Mouse (Mus musculus) midbrain, embryonic 10.5 days (tissue): ENCODE measurements around the gene Ccpg1. TPM values are rescaled to one million over a fixed set of nuclear protein-coding genes. Genes with fewer than 3 reads are reported as not detected.
A peak's percentile ranks its signal among the peaks of the same experiment; 100 is the strongest.

Experiments used
- DNase-seq: peaks from one replicate; pipeline ENCODE4 v3.0.0-alpha.2; 2017; ENCODE audit warnings: low spot score
- H3K27ac ChIP-seq: fragments of 300-500 bp; sonication (generic); replicated peaks from 2 replicates; pipeline ENCODE4 v1.5.1; 2016; ENCODE audit warnings: mild to moderate bottlenecking
- H3K27me3 ChIP-seq: fragments of 300-500 bp; sonication (generic); 2 replicates; pipeline ENCODE4 v1.6.1; 2016; ENCODE audit warnings: low read depth, mild to moderate bottlenecking; ENCODE audit not compliant: poor library complexity, severe bottlenecking
- H3K36me3 ChIP-seq: fragments of 300-500 bp; sonication (generic); 2 replicates; pipeline ENCODE4 v1.6.1; 2016; ENCODE audit warnings: mild to moderate bottlenecking, moderate library complexity
- H3K4me1 ChIP-seq: fragments of 300-500 bp; sonication (generic); 2 replicates; pipeline ENCODE4 v1.6.1; 2016
- H3K4me3 ChIP-seq: fragments of 300-500 bp; sonication (generic); 2 replicates; pipeline ENCODE4 v1.5.1; 2016; ENCODE audit warnings: mild to moderate bottlenecking, moderate library complexity
- H3K9me3 ChIP-seq: fragments of 300-500 bp; sonication (generic); replicated peaks from 2 replicates; pipeline ENCODE4 v1.6.1; 2016; ENCODE audit warnings: mild to moderate bottlenecking
- WGBS: fragments of 180-500 bp; shearing (Covaris S2); methylation state at CpG from one replicate; pipeline ENCODE4 v1.1.7; 2016; 5-methylcytosine and 5-hydroxymethylcytosine counted together
- polyA plus RNA-seq: library from polyadenylated mRNA; unstranded; fragments of >200 nt; fragmentation: Nextera tagmentation; extraction: Ambion mirVana; gene quantifications from 2 replicates; pipeline ENCODE4 v1.2.1, GENCODE M21; 2016

Ccpg1 gene
- polyA plus RNA-seq, 1 experiment from 2014 or later = 18.0 TPM

- peaks cover 23% of the 10 kb centered on the region for H3K4me1 ChIP-seq
- peak overlapping the region; percentile 90 for H3K27ac ChIP-seq
- H3K9me3 ChIP-seq = no peaks in the 10 kb centered on the region
- H3K36me3 ChIP-seq = peaks cover 6% of the 10 kb centered on the region; the same call in 1 of the 2 replicates
- WGBS = under 1% methylated on average over 49 of the region's 49 CpGs
- DNase-seq = peak; percentile 92
- H3K27me3 ChIP-seq = no peaks in the 10 kb centered on the region; the same call in 1 of the 2 replicates
- H3K4me3 ChIP-seq = peak overlapping the region; percentile 86
Measured at GRCm38 (mm10) chr9:73039222-73039945, 54.2 kb downstream of the Ccpg1 start.

DNA sequence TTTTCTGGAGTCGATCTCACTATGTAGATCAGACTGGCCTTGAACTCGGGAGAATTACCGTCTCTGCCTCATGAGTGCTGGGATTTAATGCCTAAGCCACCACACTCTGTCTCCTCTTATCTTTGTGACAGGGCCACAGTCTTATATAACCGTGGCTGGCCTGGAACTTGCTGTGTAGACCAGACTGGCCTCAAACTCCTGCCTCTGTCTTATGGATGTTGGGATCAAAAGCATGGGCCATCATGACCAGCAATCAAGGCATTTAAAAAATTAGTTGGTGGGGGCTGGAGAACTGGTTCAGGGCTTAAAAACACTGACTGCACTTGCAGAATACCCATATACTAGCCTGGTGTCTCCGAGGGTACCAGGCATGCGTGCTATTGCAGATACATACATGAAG, 54.9 kb downstream of the Ccpg1 start, which contains the start of gene Pigb:
TSS of gene Pigb (minus strand) at position 299 of the 400 bp plus-strand sequence.
- Histone ChIP-seq H3K4me3 (peak within 1 kb of the TSS; percentile 86), H3K27ac (peak within 1 kb of the TSS; percentile 90)
- DNase-seq = no peak

DNA sequence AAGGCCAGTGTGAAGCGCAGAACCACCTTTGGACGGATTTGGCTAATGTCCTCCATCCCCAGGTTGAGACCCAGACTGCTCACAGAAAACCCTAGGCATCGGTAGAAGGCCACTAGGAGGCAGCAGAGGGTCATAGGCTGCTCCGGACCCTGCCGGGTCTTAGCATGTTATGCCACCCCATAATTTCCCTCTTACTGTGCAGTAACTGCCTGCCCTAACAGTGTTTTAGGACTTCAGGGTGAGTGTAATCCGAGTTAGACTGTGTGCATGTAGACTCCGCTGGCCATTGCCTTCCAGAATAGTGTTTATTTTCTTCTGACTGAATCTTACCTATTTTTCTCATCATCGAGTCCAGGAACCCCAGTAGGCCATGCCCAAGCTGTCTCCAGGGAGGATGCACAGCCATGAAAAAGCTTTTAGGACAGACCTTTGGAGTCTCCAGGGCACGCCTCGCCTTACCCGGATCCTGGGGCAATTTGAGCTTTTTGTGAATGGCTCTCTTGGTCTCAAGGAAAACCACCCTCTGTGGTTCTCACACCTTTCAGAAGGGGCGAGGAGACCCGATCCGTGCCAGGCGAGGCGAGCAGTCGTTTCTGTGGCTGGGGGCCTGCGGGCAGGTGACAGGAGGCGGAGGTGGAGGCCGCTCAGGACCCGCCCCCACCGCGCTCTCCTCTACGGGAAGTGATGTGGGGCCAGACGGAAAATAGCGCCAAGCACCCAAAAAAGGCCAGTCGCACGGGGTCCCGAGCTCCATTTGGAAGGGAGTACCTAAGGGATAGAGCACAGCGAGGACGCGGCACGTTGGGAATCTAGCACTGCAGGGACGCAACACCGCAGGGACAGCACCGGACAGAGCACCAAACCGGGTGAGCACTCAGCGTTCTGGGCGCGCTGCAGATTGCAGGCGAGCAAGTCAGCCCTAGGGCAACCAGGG, 59.2 kb downstream of the Ccpg1 start, which contains the start of gene Rab27a:
TSS of gene Rab27a (plus strand) at position 709 of the 934 bp plus-strand sequence.
- Histone ChIP-seq H3K9me3 (no peaks in the 10 kb centered on the region), H3K27ac (peak within 1 kb of the TSS; percentile 66), H3K36me3 (no peaks in the 10 kb centered on the region), H3K27me3 (peaks cover 11% of the 10 kb centered on the region), H3K4me1 (peaks cover 34% of the 10 kb centered on the region), H3K4me3 (peak within 1 kb of the TSS; percentile 60)
- WGBS = 1% methylated on average over 41 of the region's 41 CpGs
- peak; percentile 79 for DNase-seq

More for the DNA sequence above, 54.9 kb downstream of the Ccpg1 start, which contains the start of gene Pigb:
- no peaks in the 10 kb centered on the region for H3K9me3 ChIP-seq
- WGBS = 33% methylated on average over 6 of the region's 6 CpGs
- H3K27me3 ChIP-seq = no peaks in the 10 kb centered on the region; the same call in 1 of the 2 replicates
- H3K36me3 ChIP-seq = 0 out of 2 replicates have a peak, but pooled peaks cover 6% of the 10 kb centered on the region
- H3K4me1 ChIP-seq = peaks cover 30% of the 10 kb centered on the region

DNA sequence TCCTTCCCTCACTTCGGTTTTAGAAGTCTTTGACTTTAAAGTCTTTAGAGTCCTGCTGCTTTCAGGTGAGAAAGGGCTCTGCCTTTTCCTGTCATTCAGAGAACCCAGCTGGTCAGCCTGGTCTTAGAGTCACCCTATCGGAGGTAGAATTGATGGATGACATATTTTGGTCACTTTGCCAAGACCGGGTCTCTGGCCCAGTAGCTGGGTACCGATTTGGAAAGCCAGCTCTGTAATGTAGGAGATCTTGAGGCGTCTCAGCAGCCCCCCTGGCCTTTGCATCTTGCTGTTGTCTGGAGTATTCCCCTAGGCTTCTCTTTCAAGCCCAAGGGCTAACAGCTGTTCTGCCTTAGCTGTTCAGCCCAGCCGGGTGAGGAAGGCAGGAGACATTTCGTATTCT, 60.0 kb downstream of the Ccpg1 start:
- H3K36me3 ChIP-seq = no peaks in the 10 kb centered on the region
- 18% methylated on average over 7 of the region's 7 CpGs for WGBS
- H3K9me3 ChIP-seq = no peaks in the 10 kb centered on the region
- DNase-seq = no peak
- H3K4me1 ChIP-seq = peaks cover 36% of the 10 kb centered on the region
- H3K27me3 ChIP-seq = peaks cover 11% of the 10 kb centered on the region
- H3K4me3 ChIP-seq = peak overlapping the region; percentile 60
- no peak overlapping the region for H3K27ac ChIP-seq

DNA sequence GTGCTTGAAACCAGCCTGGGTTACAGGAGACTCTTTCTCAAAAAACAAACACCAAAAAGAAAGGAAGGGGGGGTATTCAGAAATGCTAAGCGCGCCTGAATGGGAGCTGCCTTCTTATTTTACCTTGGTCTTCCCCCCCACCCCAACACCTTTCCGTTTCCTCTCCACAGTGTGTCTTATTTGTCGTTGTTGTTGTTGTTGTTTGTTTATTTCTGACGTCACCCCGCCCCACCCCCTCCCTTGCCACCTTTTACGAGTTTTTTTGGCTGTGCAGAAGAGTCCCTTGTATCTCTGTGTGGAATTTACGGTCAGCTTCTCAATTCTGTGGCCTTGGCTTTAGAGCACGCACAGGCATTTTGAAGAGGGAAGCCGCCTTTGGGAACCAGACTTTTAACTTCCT, 60.5 kb downstream of the Ccpg1 start:
- H3K27me3 ChIP-seq = peaks cover 11% of the 10 kb centered on the region
- DNase-seq = no peak
- H3K4me1 ChIP-seq = peaks cover 34% of the 10 kb centered on the region
- H3K27ac ChIP-seq = no peak overlapping the region
- 0 out of 2 replicates have a peak overlapping the region, but pooled peaks have one; percentile 60 for H3K4me3 ChIP-seq
- WGBS = 80% methylated on average over 10 of the region's 10 CpGs
- no peaks in the 10 kb centered on the region for H3K9me3 ChIP-seq
- H3K36me3 ChIP-seq = no peaks in the 10 kb centered on the region

DNA sequence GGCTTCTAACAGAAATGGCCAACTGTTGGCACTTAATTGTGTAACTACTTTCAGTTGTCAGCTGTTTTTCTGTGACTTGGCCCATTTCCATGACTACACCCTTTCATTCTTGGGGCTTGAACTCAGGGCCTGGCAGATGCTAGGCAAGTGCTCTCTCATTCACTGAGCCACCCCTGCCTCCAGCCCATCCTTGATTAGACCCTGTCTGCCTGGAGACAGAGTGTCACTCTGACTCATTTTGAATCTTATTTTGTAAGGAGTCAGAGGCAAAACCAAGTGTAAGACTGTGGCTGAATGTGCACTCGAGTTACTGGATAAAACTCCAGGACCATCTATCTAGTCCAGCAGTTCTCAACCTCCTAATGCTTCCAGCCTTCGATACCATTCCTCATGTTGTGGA, 62.7 kb downstream of the Ccpg1 start:
- DNase-seq = no peak
- H3K4me1 ChIP-seq = peaks cover 36% of the 10 kb centered on the region
- H3K4me3 ChIP-seq = no peak overlapping the region
- WGBS = 86% methylated on average over 2 of the region's 2 CpGs
- no peak overlapping the region for H3K27ac ChIP-seq
- no peaks in the 10 kb centered on the region for H3K36me3 ChIP-seq
- H3K27me3 ChIP-seq = peaks cover 11% of the 10 kb centered on the region
- no peaks in the 10 kb centered on the region for H3K9me3 ChIP-seq

- peaks cover 11% of the 10 kb centered on the region for H3K27me3 ChIP-seq
- H3K27ac ChIP-seq = no peak overlapping the region
- H3K4me1 ChIP-seq = peaks cover 35% of the 10 kb centered on the region
- WGBS = 9% methylated on average over 4 of the region's 4 CpGs
- no peak for DNase-seq
- no peaks in the 10 kb centered on the region for H3K36me3 ChIP-seq
- no peaks in the 10 kb centered on the region for H3K9me3 ChIP-seq
- no peak overlapping the region for H3K4me3 ChIP-seq
Measured at GRCm38 (mm10) chr9:73048927-73049326, 63.7 kb downstream of the Ccpg1 start.

- peaks cover 26% of the 10 kb centered on the region for H3K4me1 ChIP-seq
- WGBS = 75% methylated on average over 5 of the region's 5 CpGs
- H3K27ac ChIP-seq = no peak overlapping the region
- peaks cover 11% of the 10 kb centered on the region for H3K27me3 ChIP-seq
- no peaks in the 10 kb centered on the region for H3K9me3 ChIP-seq
- no peak for DNase-seq
- H3K36me3 ChIP-seq = no peaks in the 10 kb centered on the region
- no peak overlapping the region for H3K4me3 ChIP-seq
Measured at GRCm38 (mm10) chr9:73049833-73050232, 64.6 kb downstream of the Ccpg1 start.

DNA sequence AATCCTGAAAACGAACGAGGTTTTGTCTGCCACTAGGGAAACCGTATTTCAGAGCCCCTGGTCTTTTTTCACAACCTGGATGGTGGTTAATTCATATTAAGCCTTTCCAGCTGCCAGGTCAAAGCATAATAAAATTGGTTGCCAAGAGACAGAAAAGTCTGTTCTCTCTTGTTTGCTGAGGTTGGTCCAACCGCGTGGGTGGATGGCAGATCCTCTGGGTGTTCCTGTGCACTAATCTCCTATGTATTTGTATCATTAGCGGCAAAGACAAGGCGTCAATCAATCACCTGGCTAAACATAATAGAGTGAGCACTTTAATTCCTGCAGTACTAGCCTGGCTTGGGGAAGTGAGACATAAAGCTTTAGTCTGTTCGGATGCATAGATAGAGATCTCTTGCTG, 65.4 kb downstream of the Ccpg1 start:
- Histone ChIP-seq H3K4me3 (no peak overlapping the region), H3K27ac (no peak overlapping the region), H3K36me3 (no peaks in the 10 kb centered on the region), H3K9me3 (no peaks in the 10 kb centered on the region), H3K27me3 (peaks cover 6% of the 10 kb centered on the region), H3K4me1 (peaks cover 22% of the 10 kb centered on the region)
- 72% methylated on average over 8 of the region's 8 CpGs for WGBS
- DNase-seq = no peak

- H3K9me3 ChIP-seq = no peaks in the 10 kb centered on the region
- H3K4me1 ChIP-seq = peaks cover 11% of the 10 kb centered on the region; the same call in 1 of the 2 replicates
- DNase-seq = no peak
- H3K27me3 ChIP-seq = no peaks in the 10 kb centered on the region
- 71% methylated on average over 10 of the region's 10 CpGs for WGBS
- no peak overlapping the region for H3K27ac ChIP-seq
- no peak overlapping the region for H3K4me3 ChIP-seq
- no peaks in the 10 kb centered on the region for H3K36me3 ChIP-seq
Measured at GRCm38 (mm10) chr9:73055441-73055911, 70.2 kb downstream of the Ccpg1 start.

GRCm38 (mm10) chr9:73059224-73059623, 74.0 kb downstream of the Ccpg1 start:
- DNase-seq = no peak
- Histone ChIP-seq H3K27me3 (no peaks in the 10 kb centered on the region), H3K36me3 (no peaks in the 10 kb centered on the region), H3K4me1 (peaks cover 13% of the 10 kb centered on the region; the same call in 1 of the 2 replicates), H3K9me3 (no peaks in the 10 kb centered on the region), H3K4me3 (no peak overlapping the region), H3K27ac (no peak overlapping the region)
- 93% methylated on average over 4 of the region's 4 CpGs for WGBS

DNA sequence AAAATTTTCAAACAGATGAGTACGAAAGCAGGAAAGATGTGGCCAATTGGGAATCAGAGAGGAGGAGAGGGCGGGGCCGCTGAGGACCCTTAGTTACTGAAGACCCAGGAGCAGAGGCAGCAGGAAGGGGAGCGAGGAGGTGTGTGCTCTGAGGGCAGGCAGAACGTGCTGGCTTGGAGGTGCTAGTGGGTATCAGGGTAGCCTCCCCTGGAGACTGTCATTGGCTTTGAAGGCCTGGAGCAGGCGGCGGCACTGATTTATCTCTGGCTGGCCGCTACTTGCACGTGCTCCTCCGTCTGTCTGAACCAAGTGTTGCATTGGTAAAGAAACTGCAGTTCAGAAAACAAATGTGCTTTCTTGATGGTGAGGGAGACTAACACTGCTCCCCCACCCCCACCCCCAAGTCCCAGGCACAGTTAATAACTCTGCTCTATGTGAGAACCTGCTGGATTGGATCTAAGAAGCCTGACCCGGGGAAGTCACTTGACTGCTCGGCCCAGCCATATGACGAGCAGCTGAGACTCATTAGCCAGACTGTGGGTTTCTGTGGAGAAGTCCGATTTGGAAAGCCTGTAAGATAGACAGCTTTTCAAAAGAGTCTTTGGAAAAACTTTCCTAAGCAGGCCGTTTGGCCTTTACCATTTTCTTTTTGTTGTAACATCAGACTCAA, 78.5 kb downstream of the Ccpg1 start:
- H3K4me3 ChIP-seq = no peak overlapping the region
- H3K36me3 ChIP-seq = no peaks in the 10 kb centered on the region
- no peak overlapping the region for H3K27ac ChIP-seq
- no peaks in the 10 kb centered on the region for H3K27me3 ChIP-seq
- WGBS = 41% methylated on average over 15 of the region's 15 CpGs
- H3K4me1 ChIP-seq = peaks cover 24% of the 10 kb centered on the region
- no peak for DNase-seq
- H3K9me3 ChIP-seq = no peaks in the 10 kb centered on the region
